Mouse (Mus musculus) heart, embryonic 14.5 days (tissue): ENCODE measurements at regions not wholly inside any gene's neighbourhood (a gene's known extent, or its start where the extent isn't known, plus 50 kb on each side); places are given as distances from the start of the nearest gene placed in this dataset.

Experiments used
- ATAC-seq: fragments of 200-750 bp; cut with Nextera tagmentation; 2 replicates; pipeline ENCODE4 v1.8.0; 2017; ENCODE audit warnings: low read depth, moderate TSS enrichment; ENCODE audit not compliant: insufficient number of reproducible peaks, insufficient read depth, low FRiP score
- H3K27ac ChIP-seq, 2 experiments: fragments of 200-500 bp in 1 of 2; fragments of 300-500 bp in 1 of 2; sonication (generic) in 1 of 2; replicated peaks in 1 of 2; 2 replicates each; pipeline ENCODE4 v1.5.1; 2012 to 2014; ENCODE audit warnings: low read depth in 2 of 2, low read length in 2 of 2, control low read depth in 1 of 2, mild to moderate bottlenecking in 1 of 2, mixed read lengths in 1 of 2; ENCODE audit not compliant: control insufficient read depth in 1 of 2, insufficient read depth in 1 of 2
- H3K27me3 ChIP-seq: fragments of 300-500 bp; sonication (generic); 2 replicates; pipeline ENCODE4 v1.6.1; 2014; ENCODE audit warnings: mild to moderate bottlenecking, low read length, control low read depth; ENCODE audit not compliant: control insufficient read depth, insufficient read depth
- H3K36me3 ChIP-seq: fragments of 300-500 bp; sonication (generic); 2 replicates; pipeline ENCODE4 v1.6.1; 2014; ENCODE audit warnings: mild to moderate bottlenecking, control low read depth, low read length, mixed read lengths; ENCODE audit not compliant: control insufficient read depth, insufficient read depth
- H3K4me1 ChIP-seq, 2 experiments: fragments of 200-500 bp in 1 of 2; fragments of 300-500 bp in 1 of 2; sonication (generic) in 1 of 2; 2 replicates each; pipeline ENCODE4 v1.6.1; 2012 to 2014; ENCODE audit warnings: low read length in 2 of 2, control low read depth in 1 of 2, mixed read lengths in 1 of 2; ENCODE audit not compliant: control insufficient read depth in 2 of 2, insufficient read depth in 2 of 2
- H3K4me2 ChIP-seq: fragments of 300-500 bp; sonication (generic); 2 replicates; pipeline ENCODE4 v1.6.1; 2014; ENCODE audit warnings: mild to moderate bottlenecking, low read length
- H3K4me3 ChIP-seq, 2 experiments: fragments of 200-500 bp in 1 of 2; fragments of 300-500 bp in 1 of 2; sonication (generic) in 1 of 2; 2 replicates each; pipeline ENCODE4 v1.5.1; 2012 to 2014; ENCODE audit warnings: low read length in 2 of 2, mild to moderate bottlenecking in 2 of 2, control low read depth in 1 of 2, low read depth in 1 of 2, moderate library complexity in 1 of 2; ENCODE audit not compliant: control insufficient read depth in 1 of 2, insufficient read depth in 1 of 2
- H3K9ac ChIP-seq: fragments of 300-500 bp; sonication (generic); 2 replicates; pipeline ENCODE4 v1.6.1; 2014; ENCODE audit warnings: mild to moderate bottlenecking, low read length
- H3K9me3 ChIP-seq: fragments of 300-500 bp; sonication (generic); 2 replicates; pipeline ENCODE4 v1.6.1; 2016; ENCODE audit warnings: low read length, control low read depth; ENCODE audit not compliant: control insufficient read depth
- WGBS: fragments of 180-500 bp; shearing (Covaris S2); extraction: QIAGEN DNeasy Blood & Tissue Kit; methylation state at CpG from one replicate; pipeline ENCODE4 v1.1.7; 2014; 5-methylcytosine and 5-hydroxymethylcytosine counted together

DNA sequence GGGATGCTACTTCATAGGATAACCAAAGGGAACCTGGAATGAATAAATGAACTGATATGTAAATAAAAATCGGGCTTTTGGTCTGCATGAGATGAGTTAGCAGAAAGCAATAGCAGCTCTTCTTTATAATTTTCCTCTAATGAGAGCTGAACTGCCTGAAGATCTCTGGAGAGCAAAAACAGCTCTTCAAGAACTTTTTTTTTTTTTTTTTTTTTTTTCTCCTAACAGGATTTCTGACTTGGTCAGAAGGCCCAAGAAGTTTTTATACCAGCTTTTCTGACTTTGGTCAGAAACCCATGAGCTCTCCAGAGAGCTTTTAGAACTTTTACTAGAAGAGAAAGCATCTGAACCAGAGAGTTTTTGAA, 79.6 kb upstream of the Ptprk start:
- no peak overlapping the region for H3K4me3 ChIP-seq
- H3K4me2 ChIP-seq, result no peak overlapping the region
- no peaks in the 10 kb centered on the region for H3K27me3 ChIP-seq
- ATAC-seq, result no peak
- no peaks in the 10 kb centered on the region for H3K9me3 ChIP-seq
- H3K27ac ChIP-seq, result no peak overlapping the region
- 85% methylated on average over 1 of the region's 1 CpGs for WGBS
- no peaks in the 10 kb centered on the region for H3K36me3 ChIP-seq
- peaks cover 6 to 8% of the 10 kb centered on the region in 2 experiments; a peak in 3 of 4 replicates for H3K4me1 ChIP-seq
- H3K9ac ChIP-seq, result no peak overlapping the region

DNA sequence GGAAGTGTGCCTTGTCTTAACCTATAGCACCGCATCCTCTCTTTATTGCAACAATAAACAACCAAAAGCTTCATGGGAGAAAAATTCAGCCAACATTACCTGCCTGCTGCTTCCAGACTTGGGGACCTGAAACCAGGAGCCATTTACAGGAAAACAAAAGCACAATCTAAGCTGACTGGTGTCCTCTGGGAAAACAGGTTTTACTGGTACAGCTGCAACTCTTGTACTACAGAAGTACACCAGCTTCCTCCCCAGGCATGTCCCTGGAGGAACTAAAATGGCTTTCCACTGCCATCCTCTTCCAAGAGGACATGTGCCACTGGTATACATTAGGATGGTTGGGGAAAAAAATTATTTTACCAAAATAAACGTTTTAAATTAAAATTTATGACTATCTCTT, 63.9 kb upstream of the Ptprk start:
- Histone ChIP-seq H3K36me3 (no peaks in the 10 kb centered on the region), H3K4me3 (no peak overlapping the region), H3K9ac (no peak overlapping the region), H3K9me3 (no peaks in the 10 kb centered on the region), H3K4me1 (no peaks in the 10 kb centered on the region), H3K4me2 (no peak overlapping the region), H3K27ac (no peak overlapping the region), H3K27me3 (no peaks in the 10 kb centered on the region)
- no peak for ATAC-seq
- WGBS, result 53% methylated on average over 2 of the region's 2 CpGs

DNA sequence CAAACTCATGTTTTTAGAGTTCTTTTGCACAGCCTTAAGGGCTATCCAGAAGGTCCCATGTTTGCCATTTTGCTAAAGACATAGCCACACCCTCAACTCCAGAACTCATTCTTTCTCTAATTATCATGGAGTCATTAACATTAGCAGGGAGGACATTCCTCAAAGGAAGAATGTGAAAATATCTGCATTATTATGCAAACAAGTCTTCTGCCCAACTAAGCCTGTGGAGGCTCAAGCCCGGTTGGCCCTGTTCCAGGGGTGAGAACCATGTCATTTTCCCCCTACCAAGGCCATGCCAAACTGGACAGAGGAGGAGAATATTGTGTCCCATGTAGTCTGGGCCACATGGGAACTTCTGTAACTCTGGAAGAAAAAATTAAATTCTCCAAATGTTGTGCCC, 62.5 kb upstream of the Ptprk start:
- H3K4me3 ChIP-seq, result no peak overlapping the region
- no peak overlapping the region for H3K4me2 ChIP-seq
- H3K4me1 ChIP-seq, result no peaks in the 10 kb centered on the region
- 85% methylated on average over 1 of the region's 1 CpGs for WGBS
- no peaks in the 10 kb centered on the region for H3K9me3 ChIP-seq
- ATAC-seq, result no peak
- no peak overlapping the region for H3K9ac ChIP-seq
- H3K27ac ChIP-seq, result no peak overlapping the region
- no peaks in the 10 kb centered on the region for H3K36me3 ChIP-seq
- H3K27me3 ChIP-seq, result no peaks in the 10 kb centered on the region

DNA sequence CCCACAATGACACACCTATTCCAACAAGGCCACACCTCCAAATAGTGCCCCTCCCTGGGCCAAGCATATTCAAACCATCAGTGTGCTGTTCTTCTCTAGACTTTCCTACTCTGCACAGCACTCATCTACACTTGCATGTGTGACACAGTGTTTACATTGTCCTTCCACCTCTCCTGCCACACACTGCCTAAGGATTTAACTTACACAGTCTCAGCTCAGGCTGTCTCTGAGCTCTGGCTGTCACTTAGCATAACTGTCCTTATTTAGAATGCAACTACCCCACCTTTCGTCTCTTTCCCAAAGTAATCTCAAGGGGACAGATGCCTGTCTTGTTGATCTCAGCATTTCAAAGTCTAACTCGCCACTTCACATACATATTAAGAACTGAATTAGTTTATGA, 61.2 kb upstream of the Ptprk start:
- Histone ChIP-seq H3K27ac (no peak overlapping the region), H3K4me3 (no peak overlapping the region), H3K9ac (no peak overlapping the region), H3K4me2 (no peak overlapping the region), H3K36me3 (no peaks in the 10 kb centered on the region), H3K9me3 (no peaks in the 10 kb centered on the region), H3K4me1 (no peaks in the 10 kb centered on the region), H3K27me3 (no peaks in the 10 kb centered on the region)
- WGBS, result 46% methylated on average over 2 of the region's 2 CpGs
- no peak for ATAC-seq

DNA sequence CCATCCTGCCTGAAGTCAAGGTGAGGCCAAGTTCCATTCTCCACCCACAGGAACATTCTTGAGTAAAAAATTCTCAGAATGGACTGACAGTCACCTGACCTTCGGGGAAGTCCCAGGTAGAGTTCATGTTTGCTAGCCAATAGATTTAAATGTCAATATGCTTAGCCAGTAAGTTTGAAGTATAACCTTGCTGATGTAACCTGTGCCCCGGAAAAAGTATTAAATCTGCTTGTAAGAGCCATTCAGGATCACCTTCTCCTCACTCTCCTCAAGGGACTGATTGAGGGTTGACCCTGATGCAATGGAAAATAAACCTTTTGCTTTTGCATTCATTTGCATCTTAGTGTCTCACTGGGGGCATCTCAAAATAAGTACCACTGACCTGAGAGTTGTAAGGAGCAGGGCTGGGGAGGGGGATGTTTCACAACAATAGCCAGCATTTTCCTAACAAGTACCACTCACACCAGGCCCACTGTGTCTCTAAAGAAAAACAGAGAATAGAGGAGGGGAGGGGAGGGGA, 60.3 kb upstream of the Ptprk start:
- no peaks in the 10 kb centered on the region for H3K9me3 ChIP-seq
- no peaks in the 10 kb centered on the region for H3K36me3 ChIP-seq
- H3K27ac ChIP-seq, result no peak overlapping the region
- H3K27me3 ChIP-seq, result no peaks in the 10 kb centered on the region
- no peak overlapping the region for H3K9ac ChIP-seq
- no peak overlapping the region for H3K4me3 ChIP-seq
- no peaks in the 10 kb centered on the region for H3K4me1 ChIP-seq
- no peak for ATAC-seq
- no peak overlapping the region for H3K4me2 ChIP-seq
- 68% methylated on average over 2 of the region's 2 CpGs for WGBS
